Mouse (Mus musculus) MEL (cell line): ENCODE measurements at regions not wholly inside any gene's neighbourhood (a gene's known extent, or its start where the extent isn't known, plus 50 kb on each side); places are given as distances from the start of the nearest gene placed in this dataset.

Experiments used
- DNase-seq: peaks from one replicate; pipeline ENCODE4 v3.0.0; 2011; ENCODE audit warnings: low read depth, low spot score
- H3K27ac ChIP-seq: 2 replicates; pipeline ENCODE4 v1.5.1; 2012; ENCODE audit warnings: low read depth, mild to moderate bottlenecking, control low read depth, low read length, moderate library complexity; ENCODE audit not compliant: control insufficient read depth
- H3K27me3 ChIP-seq, 2 experiments: fragments of 150-350 bp in 1 of 2; sonication (generic) in 1 of 2; 2 replicates each; pipeline ENCODE4 v1.6.1; 2012; ENCODE audit warnings: low read length in 2 of 2, mild to moderate bottlenecking in 2 of 2, improper control_type of control experiment in 1 of 2, moderate library complexity in 1 of 2; ENCODE audit not compliant: insufficient read depth in 2 of 2, control insufficient read depth in 1 of 2
- H3K36me3 ChIP-seq, 2 experiments: 2 replicates each; pipeline ENCODE4 v1.6.1; 2012 to 2014; ENCODE audit warnings: low read length in 2 of 2, improper control_type of control experiment in 1 of 2, inconsistent platforms in 1 of 2, mild to moderate bottlenecking in 1 of 2; ENCODE audit not compliant: insufficient read depth in 2 of 2, control insufficient read depth in 1 of 2
- H3K4me1 ChIP-seq, 2 experiments: fragments of 150-350 bp in 1 of 2; sonication (generic) in 1 of 2; 2 replicates each; pipeline ENCODE4 v1.6.1; 2012; ENCODE audit warnings: low read length in 2 of 2, improper control_type of control experiment in 1 of 2, mild to moderate bottlenecking in 1 of 2; ENCODE audit not compliant: insufficient read depth in 2 of 2, control insufficient read depth in 1 of 2
- H3K4me3 ChIP-seq, 2 experiments: fragments of 150-350 bp in 1 of 2; sonication (generic) in 1 of 2; 2 replicates each; pipeline ENCODE4 v1.5.1; 2012; ENCODE audit warnings: low read depth in 2 of 2, low read length in 2 of 2, mild to moderate bottlenecking in 2 of 2, moderate library complexity in 2 of 2, control low read depth in 1 of 2, improper control_type of control experiment in 1 of 2; ENCODE audit not compliant: control insufficient read depth in 1 of 2, insufficient read depth in 1 of 2
- H3K79me2 ChIP-seq: 2 replicates; pipeline ENCODE4 v1.6.1; 2012; ENCODE audit warnings: mild to moderate bottlenecking, low read length, moderate library complexity; ENCODE audit not compliant: control insufficient read depth, poor library complexity, insufficient read depth
- H3K9ac ChIP-seq: 2 replicates; pipeline ENCODE4 v1.6.1; 2012; ENCODE audit warnings: low read depth, mild to moderate bottlenecking, control low read depth, low read length, moderate library complexity; ENCODE audit not compliant: control insufficient read depth, poor library complexity, severe bottlenecking
- H3K9me3 ChIP-seq: fragments of 150-350 bp; sonication (generic); replicated peaks from 2 replicates; pipeline ENCODE4 v1.6.1; 2012; ENCODE audit warnings: mild to moderate bottlenecking, low read length, improper control_type of control experiment, moderate library complexity; ENCODE audit not compliant: insufficient read depth
- BHLHE40 ChIP-seq: IDR thresholded peaks from 2 replicates; pipeline ENCODE4 v1.6.1; 2012; ENCODE audit warnings: low read depth, mild to moderate bottlenecking, inconsistent platforms, low read length, improper control_type of control experiment, borderline replicate concordance
- CTCF ChIP-seq, 3 experiments: IDR thresholded peaks in 2 of 3; conservative IDR thresholded peaks in 1 of 3; 2 replicates each; pipeline ENCODE4 v1.5.1; 2011 to 2012; ENCODE audit warnings: low read length in 3 of 3, low read depth in 2 of 3, mild to moderate bottlenecking in 2 of 3, improper control_type of control experiment in 1 of 3, inconsistent platforms in 1 of 3, mixed read lengths in 1 of 3, moderate library complexity in 1 of 3; ENCODE audit not compliant: control insufficient read depth in 1 of 3, insufficient read depth in 1 of 3, poor library complexity in 1 of 3, severe bottlenecking in 1 of 3
- E2F4 ChIP-seq: IDR thresholded peaks from 2 replicates; pipeline ENCODE4 v1.6.1; 2011; ENCODE audit warnings: low read depth, low read length, improper control_type of control experiment, borderline replicate concordance
- EP300 ChIP-seq, 2 experiments: IDR thresholded peaks; 2 replicates each; pipeline ENCODE4 v1.6.1; 2011; ENCODE audit warnings: improper control_type of control experiment in 2 of 2, low read length in 2 of 2, low read depth in 1 of 2, mild to moderate bottlenecking in 1 of 2
- ETS1 ChIP-seq: IDR thresholded peaks from 2 replicates; pipeline ENCODE4 v1.6.1; 2012; ENCODE audit warnings: low read depth, mild to moderate bottlenecking, inconsistent platforms, low read length, improper control_type of control experiment, moderate library complexity
- GABPA ChIP-seq: IDR thresholded peaks from 2 replicates; pipeline ENCODE4 v1.6.1; 2012; ENCODE audit warnings: low read depth, mild to moderate bottlenecking, inconsistent platforms, low read length, improper control_type of control experiment, moderate library complexity
- GATA1 ChIP-seq: IDR thresholded peaks from 2 replicates; pipeline ENCODE4 v1.6.1; 2011; ENCODE audit warnings: low read depth, low read length, improper control_type of control experiment
- JUND ChIP-seq: IDR thresholded peaks from 2 replicates; pipeline ENCODE4 v1.6.1; 2011; ENCODE audit warnings: low read depth, mild to moderate bottlenecking, improper control_type of control experiment, low read length
- MEF2A ChIP-seq: IDR thresholded peaks from 2 replicates; pipeline ENCODE4 v1.6.1; 2014; ENCODE audit warnings: low read depth, mild to moderate bottlenecking, inconsistent platforms, low read length, improper control_type of control experiment; ENCODE audit not compliant: poor library complexity, insufficient replicate concordance, severe bottlenecking; ENCODE audit errors: extremely low read depth
- POLR2A ChIP-seq, 2 experiments: IDR thresholded peaks; 2 replicates each; pipeline ENCODE4 v1.6.1; 2011 to 2012; ENCODE audit warnings: low read length in 2 of 2, mild to moderate bottlenecking in 2 of 2, control low read depth in 1 of 2, improper control_type of control experiment in 1 of 2, low read depth in 1 of 2, moderate library complexity in 1 of 2; ENCODE audit not compliant: control insufficient read depth in 1 of 2, insufficient read depth in 1 of 2, poor library complexity in 1 of 2
- RCOR1 ChIP-seq: IDR thresholded peaks from 2 replicates; pipeline ENCODE4 v1.6.1; 2012; ENCODE audit warnings: low read depth, mild to moderate bottlenecking, inconsistent platforms, low read length, improper control_type of control experiment
- SIN3A ChIP-seq: IDR thresholded peaks from 2 replicates; pipeline ENCODE4 v1.6.1; 2012; ENCODE audit warnings: low read length, improper control_type of control experiment, inconsistent platforms
- TAL1 ChIP-seq: IDR thresholded peaks from 2 replicates; pipeline ENCODE4 v1.6.1; 2012; ENCODE audit warnings: mild to moderate bottlenecking, inconsistent platforms, low read length, moderate library complexity, mixed read lengths
- TCF12 ChIP-seq: IDR thresholded peaks from 2 replicates; pipeline ENCODE4 v1.6.1; 2014; ENCODE audit warnings: low read depth, mild to moderate bottlenecking, inconsistent platforms, low read length, improper control_type of control experiment, moderate library complexity
- UBTF ChIP-seq: IDR thresholded peaks from 2 replicates; pipeline ENCODE4 v1.6.1; 2012; ENCODE audit warnings: low read depth, mild to moderate bottlenecking, inconsistent platforms, low read length, improper control_type of control experiment, moderate library complexity, borderline replicate concordance; ENCODE audit not compliant: insufficient read depth
- ZMIZ1 ChIP-seq: IDR thresholded peaks from 2 replicates; pipeline ENCODE4 v1.6.1; 2012; ENCODE audit warnings: low read depth, mild to moderate bottlenecking, inconsistent platforms, low read length, improper control_type of control experiment, moderate library complexity

- Histone ChIP-seq H3K4me3 (peak overlapping the region in 1 of 2 experiments; percentile 2; a peak in 1 of 4 replicates), H3K4me1 (peaks cover 7 to 28% of the 10 kb centered on the region in 2 experiments)
- DNase-seq = peak; percentile 84
- TF ChIP-seq UBTF (no peak), BHLHE40 (peak; percentile 83), SIN3A (peak; percentile 30; the same call in 1 of the 2 replicates), JUND (no peak), TCF12 (peak; percentile 96), RCOR1 (peak; percentile 84), ZMIZ1 (no peak), POLR2A (IDR thresholded peaks at IDR 0.05; ENCODE audit: control insufficient read depth in 1 of 2, insufficient read depth in 1 of 2, low read depth in 1 of 2, low read length in 2 of 2, poor library complexity in 1 of 2) (no peak), E2F4 (no peak), ETS1 (peak; percentile 95), EP300 (IDR thresholded peaks at IDR 0.05; ENCODE audit: low read depth in 1 of 2, low read length in 2 of 2) (peak; percentile 61 to 83; a peak in 3 of 4 replicates), GABPA (no peak), MEF2A (peak; percentile 71; the same call in 1 of the 2 replicates), GATA1 (peak; percentile 78), TAL1 (peak; percentile 90)
- TF ChIP-seq, all 39 proteins: peak for 9
- Histone ChIP-seq H3K36me3 (peaks cover 0 to 24% of the 10 kb centered on the region in 2 experiments; a peak in 2 of 4 replicates), H3K9ac (no peak overlapping the region), H3K27ac (peak overlapping the region; percentile 38), H3K9me3 (no peaks in the 10 kb centered on the region), H3K27me3 (no peaks in the 10 kb centered on the region), H3K79me2 (no peaks in the 10 kb centered on the region)
Measured at GRCm38 (mm10) chr2:128295018-128295424, 169.2 kb downstream of the Bcl2l11 start.

- Histone ChIP-seq H3K4me3 (peak overlapping the region; percentile 16 to 36; a peak in 3 of 4 replicates), H3K9ac (peak overlapping the region; percentile 41), H3K9me3 (no peaks in the 10 kb centered on the region), H3K27me3 (no peaks in the 10 kb centered on the region), H3K36me3 (peaks cover 0 to 24% of the 10 kb centered on the region in 2 experiments; a peak in 2 of 4 replicates), H3K79me2 (no peaks in the 10 kb centered on the region), H3K4me1 (peaks cover 7 to 28% of the 10 kb centered on the region in 2 experiments), H3K27ac (peak overlapping the region; percentile 70)
- DNase-seq = peak; percentile 44
- TF ChIP-seq GABPA (no peak), CTCF (IDR thresholded peaks at IDR 0.05 in 2 of 3, conservative IDR thresholded peaks at IDR 0.05 in 1 of 3; ENCODE audit: control insufficient read depth in 1 of 3, insufficient read depth in 1 of 3, low read depth in 2 of 3, low read length in 3 of 3, poor library complexity in 1 of 3, severe bottlenecking in 1 of 3) (no peak), MEF2A (no peak)
Measured at GRCm38 (mm10) chr2:128295726-128296234, 169.9 kb downstream of the Bcl2l11 start.
